Mouse (Mus musculus): Measurements from ENCODE around the gene Pygb. TPM values are rescaled to one million over a fixed set of nuclear protein-coding genes. Genes with fewer than 3 reads are reported as not detected.

Pygb gene
- 47.0 and 47.7 TPM in 2 replicates for total RNA-seq (2012; rRNA removed)
- total RNA-seq (2014; rRNA removed), result 36.4 and 39.7 TPM in 2 replicates
- 42.6 and 43.2 TPM in 2 replicates for polyA plus RNA-seq (2012; ENCODE audit: insufficient read length, low read depth)

- peaks cover 5 to 20% of the 10 kb centered on the region in 2 experiments for H3K36me3 ChIP-seq (replicated peaks in 1 of 2; ENCODE audit: control insufficient read depth in 1 of 2, insufficient read depth in 1 of 2, low read length in 1 of 2)
- DNase-seq (ENCODE audit: extremely low read depth), result peak; percentile 89
- peak within 1 kb of the TSS; percentile 80 to 96 (median 93) for H3K4me3 ChIP-seq (replicated peaks in 1 of 3; ENCODE audit: low read depth in 2 of 3, low read length in 2 of 3, poor library complexity in 1 of 3)
- H3K9ac ChIP-seq (ENCODE audit: insufficient read depth, low read depth), result peak within 1 kb of the TSS; percentile 53
- 0 out of 2 replicates have a peak within 1 kb of the TSS, but pooled peaks have one; percentile 43 for H3K27ac ChIP-seq (ENCODE audit: insufficient read depth, low read depth)
- in situ Hi-C loops (cut with MboI; ENCODE audit: low pct_ligation_motif_present, low pct_unique_long_range_greater_than_20kb, low sequenced_read_pairs) (no loop called here), dilution Hi-C loops (cut with MboI; ENCODE audit: extremely low pct_ligation_motif_present, extremely low pct_unique_long_range_greater_than_20kb, low sequenced_read_pairs) (no loop called here)
- peaks cover 0 to 34% of the 10 kb centered on the region in 2 experiments; a peak in 2 of 4 replicates for H3K4me1 ChIP-seq (ENCODE audit: control insufficient read depth in 1 of 2, insufficient read depth in 2 of 2)
- H3K79me2 ChIP-seq (replicated peaks; ENCODE audit: control insufficient read depth, extremely low read depth, insufficient read depth, poor library complexity, severe bottlenecking), result peaks cover 7% of the 10 kb centered on the region
- peak within 1 kb of the TSS; percentile 68 for H3K4me2 ChIP-seq (ENCODE audit: insufficient read depth, low read depth, poor library complexity, severe bottlenecking)
- no peaks in the 10 kb centered on the region for H3K27me3 ChIP-seq (replicated peaks)
- no peaks in the 10 kb centered on the region for H3K9me3 ChIP-seq (replicated peaks; ENCODE audit: low read length)
- TF ChIP-seq POLR2AphosphoS2 (IDR thresholded peaks at IDR 0.05; ENCODE audit: low read depth, low read length), result peak; percentile 50; the same call in 1 of the 2 replicates
- no peak for TF ChIP-seq SMC3 (IDR thresholded peaks at IDR 0.05; ENCODE audit: low read depth, low read length)
- peak; percentile 72; the same call in 1 of the 2 replicates for TF ChIP-seq MAX (IDR thresholded peaks at IDR 0.05; ENCODE audit: low read length)
- 0 out of 2 replicates have a peak, but pooled peaks have one; percentile 15 for TF ChIP-seq MAZ (IDR thresholded peaks at IDR 0.05; ENCODE audit: low read depth, low read length)
- TF ChIP-seq E2F4 (IDR thresholded peaks at IDR 0.05; ENCODE audit: insufficient replicate concordance, low read depth, low read length), result no peak
- TF ChIP-seq PAX5 (IDR thresholded peaks at IDR 0.05; ENCODE audit: low read length), result no peak
- peak; percentile 92 for TF ChIP-seq NELFE (IDR thresholded peaks at IDR 0.05; ENCODE audit: low read depth, low read length)
- 0 out of 2 replicates have a peak, but pooled peaks have one; percentile 23 for TF ChIP-seq MYC (IDR thresholded peaks at IDR 0.05; ENCODE audit: low read depth, low read length)
- TF ChIP-seq MXI1 (IDR thresholded peaks at IDR 0.05; ENCODE audit: low read depth, low read length), result peak; percentile 44; the same call in 1 of the 2 replicates
- TF ChIP-seq MEF2A (IDR thresholded peaks at IDR 0.05; ENCODE audit: borderline replicate concordance, low read depth, low read length), result no peak
- no peak for TF ChIP-seq RAD21 (IDR thresholded peaks at IDR 0.05; ENCODE audit: low read depth, low read length)
- no peak for TF ChIP-seq CTCF (conservative IDR thresholded peaks at IDR 0.05 in 1 of 2, IDR thresholded peaks at IDR 0.05 in 1 of 2; ENCODE audit: low read depth in 2 of 2, low read length in 2 of 2)
- TF ChIP-seq USF1 (IDR thresholded peaks at IDR 0.05; ENCODE audit: low read depth, low read length), result no peak
- no peak for TF ChIP-seq USF2 (conservative IDR thresholded peaks at IDR 0.05; ENCODE audit: low read depth, low read length)
- TF ChIP-seq NRF1 (IDR thresholded peaks at IDR 0.05; ENCODE audit: low read depth, low read length), result peak; percentile 88
- no peak for TF ChIP-seq MAFK (IDR thresholded peaks at IDR 0.05; ENCODE audit: insufficient replicate concordance, low read length)
- TF ChIP-seq JUND (conservative IDR thresholded peaks at IDR 0.05; ENCODE audit: low read depth, low read length), result no peak
- TF ChIP-seq ZNF384 (IDR thresholded peaks at IDR 0.05; ENCODE audit: low read depth, low read length), result no peak
- TF ChIP-seq SIN3A (IDR thresholded peaks at IDR 0.05; ENCODE audit: low read length), result peak; percentile 79; the same call in 1 of the 2 replicates
- TF ChIP-seq ZC3H11A (IDR thresholded peaks at IDR 0.05; ENCODE audit: low read depth, low read length), result no peak
- peak; percentile 69 for TF ChIP-seq ELF1 (IDR thresholded peaks at IDR 0.05; ENCODE audit: low read depth, low read length)
- TF ChIP-seq RCOR1 (conservative IDR thresholded peaks at IDR 0.05; ENCODE audit: low read depth, low read length), result no peak
- TF ChIP-seq CHD1 (IDR thresholded peaks at IDR 0.05; ENCODE audit: low read depth, low read length), result no peak
- 0 out of 2 replicates have a peak, but pooled peaks have one; percentile 41 for TF ChIP-seq UBTF (IDR thresholded peaks at IDR 0.05; ENCODE audit: low read depth, low read length)
- 0 out of 2 replicates have a peak, but pooled peaks have one; percentile 54 for TF ChIP-seq TCF12 (IDR thresholded peaks at IDR 0.05; ENCODE audit: low read depth, low read length)
- no peak for TF ChIP-seq GABPA (IDR thresholded peaks at IDR 0.05; ENCODE audit: insufficient replicate concordance, low read depth, low read length)
- no peak for TF ChIP-seq KAT2A (IDR thresholded peaks at IDR 0.05; ENCODE audit: insufficient replicate concordance, low read length)
- TF ChIP-seq ZMIZ1 (IDR thresholded peaks at IDR 0.05; ENCODE audit: low read depth, low read length), result peak; percentile 64
- TF ChIP-seq TBP (conservative IDR thresholded peaks at IDR 0.05; ENCODE audit: low read depth, low read length), result peak; percentile 74
- no peak for TF ChIP-seq EP300 (IDR thresholded peaks at IDR 0.05; ENCODE audit: low read length)
- no peak; the same call in 1 of the 2 replicates for TF ChIP-seq IRF4 (IDR thresholded peaks at IDR 0.05; ENCODE audit: low read depth, low read length)
- TF ChIP-seq BHLHE40 (IDR thresholded peaks at IDR 0.05; ENCODE audit: low read depth, low read length), result no peak
- TF ChIP-seq CHD2 (IDR thresholded peaks at IDR 0.05; ENCODE audit: low read length), result no peak
- TF ChIP-seq JUN (IDR thresholded peaks at IDR 0.05; ENCODE audit: insufficient read depth, low read depth, low read length), result no peak
- no peak for TF ChIP-seq ETS1 (conservative IDR thresholded peaks at IDR 0.05; ENCODE audit: low read depth, low read length)
- TF ChIP-seq ZKSCAN1 (IDR thresholded peaks at IDR 0.05; ENCODE audit: borderline replicate concordance, low read depth, low read length), result no peak
- peak; percentile 88 for TF ChIP-seq POLR2A (IDR thresholded peaks at IDR 0.05; ENCODE audit: low read depth, low read length)
These were observed at the start of gene Pygb for GRCm38 (mm10) chr2:150786251-150787180. Gene Pygb, plus strand, starts transcription at chr2:150786735.
